Mouse (Mus musculus) left cerebral cortex, adult 8-10 months (tissue): ENCODE data around the gene Krt25. TPM values are rescaled to one million over a fixed set of nuclear protein-coding genes. Genes with fewer than 3 reads are reported as not detected.

Experiments
- DNase-seq, 2 experiments: peaks; one replicate each; pipeline ENCODE4 v3.0.0; 2022; ENCODE audit warnings: low spot score in 2 of 2
- total RNA-seq, 4 experiments: library from RNA; stranded (reverse); gene quantifications; 2 replicates each; pipeline ENCODE4 v1.2.4; 2022

Gene Krt25
- total RNA-seq, 4 experiments from 2014 or later, result not detected

GRCm38 (mm10) chr11:99279986-99280385 is 42.8 kb downstream of the Krt25 start:
- DNase-seq, result no peak

GRCm38 (mm10) chr11:99276786-99277185 is 46.0 kb downstream of the Krt25 start:
- DNase-seq, result no peak

- DNase-seq, result no peak
Measured at GRCm38 (mm10) chr11:99275624-99276023, 47.1 kb downstream of the Krt25 start.

- DNase-seq, result no peak
Measured at GRCm38 (mm10) chr11:99272721-99273120, 50.0 kb downstream of the Krt25 start.

- DNase-seq, result no peak
Measured at GRCm38 (mm10) chr11:99269192-99269591, 53.6 kb downstream of the Krt25 start.

- DNase-seq, result no peak
Measured at GRCm38 (mm10) chr11:99265796-99266195, 57.0 kb downstream of the Krt25 start.

Other genes starting within 250 kb of the Krt25 start
- under 1 TPM; 0.22 to 0.72 (median 0.44) TPM for gene Tns4, start 233.6 kb downstream of the Krt25 start, total RNA-seq
- gene Ccr7, start 167.9 kb downstream of the Krt25 start, total RNA-seq, result under 1 TPM in 2 of 4 experiments, not detected in 2; 0.16 to 0.23 TPM
- gene Smarce1, start 91.9 kb downstream of the Krt25 start, total RNA-seq, result 10 to 100 TPM; 46.9 to 61.5 (median 53.0) TPM
- gene Krt222, start 78.9 kb downstream of the Krt25 start, total RNA-seq, result 10 to 100 TPM; 30.4 to 38.4 (median 34.0) TPM
- not detected for gene Krt24, start 37.7 kb downstream of the Krt25 start, total RNA-seq
- under 1 TPM in 1 of 4 experiments, not detected in 3; 0.14 TPM for gene Krt26, start 15.0 kb upstream of the Krt25 start, total RNA-seq
- gene Krt27, start 28.2 kb upstream of the Krt25 start, total RNA-seq, result not detected
- under 1 TPM in 1 of 4 experiments, not detected in 3; 0.21 TPM for gene Krt28, start 52.0 kb upstream of the Krt25 start, total RNA-seq
- gene Krt10, start 66.4 kb upstream of the Krt25 start, total RNA-seq, result 10 to 100 TPM; 11.4 to 13.8 (median 12.0) TPM
- gene Krt12, start 99.3 kb upstream of the Krt25 start, total RNA-seq, result 10 to 100 TPM in 1 of 4 experiments, 1 to 10 TPM in 3; 8.6 to 10.0 (median 9.5) TPM
- gene Krt20, start 115.2 kb upstream of the Krt25 start, total RNA-seq, result not detected
- not detected for gene Krt23, start 170.2 kb upstream of the Krt25 start, total RNA-seq
- not detected for gene Krt39, start 198.4 kb upstream of the Krt25 start, total RNA-seq
- gene Krt40, start 220.2 kb upstream of the Krt25 start, total RNA-seq, result not detected
- not detected for gene Krtap3-3, start 227.9 kb upstream of the Krt25 start, total RNA-seq
- gene Krtap3-2, start 233.9 kb upstream of the Krt25 start, total RNA-seq, result not detected
- not detected for gene Gm11939, start 236.5 kb upstream of the Krt25 start, total RNA-seq
- gene Krtap3-1, start 243.7 kb upstream of the Krt25 start, total RNA-seq, result not detected